Mouse (Mus musculus): ENCODE measurements at regions not wholly inside any gene's neighbourhood (a gene's known extent, or its start where the extent isn't known, plus 50 kb on each side); places are given as distances from the start of the nearest gene placed in this dataset.

DNA sequence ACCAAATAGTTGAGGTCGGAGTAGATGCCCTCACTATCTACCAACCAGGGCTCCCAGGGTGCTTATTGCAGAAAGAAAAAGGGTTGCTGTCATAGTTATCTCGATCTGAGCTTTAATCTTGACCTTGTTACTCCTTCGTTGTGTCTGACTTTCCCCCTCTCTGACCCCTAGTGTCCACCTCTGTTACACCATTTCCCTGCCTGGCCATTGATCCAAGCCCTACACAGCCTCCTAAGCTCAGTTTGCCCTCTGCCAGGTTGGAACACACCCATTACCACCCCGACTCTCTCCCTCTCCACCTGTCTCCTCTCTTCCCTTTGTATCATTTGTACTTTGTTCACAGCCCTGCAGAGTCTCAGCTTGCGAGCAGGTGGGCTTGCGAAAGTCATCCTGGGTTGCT lies 73.6 kb upstream of the Crhr1 start:
- no peak overlapping the region for H3K9ac ChIP-seq (replicated peaks; ENCODE audit: low read length)
- ATAC-seq, result no peak
- no peaks in the 10 kb centered on the region for H3K27me3 ChIP-seq (ENCODE audit: insufficient read depth, low read length)
- no peak overlapping the region for H3K4me2 ChIP-seq (ENCODE audit: low read depth, low read length)
- no peaks in the 10 kb centered on the region for H3K9me3 ChIP-seq (ENCODE audit: low read length)
- no peaks in the 10 kb centered on the region for H3K4me1 ChIP-seq (ENCODE audit: insufficient read depth, low read length)
- no peak for DNase-seq (ENCODE audit: low spot score)
- 77% methylated on average over 6 of the region's 6 CpGs for WGBS
- H3K36me3 ChIP-seq (ENCODE audit: insufficient read depth, low read length), result no peaks in the 10 kb centered on the region
- TF ChIP-seq CTCF (IDR thresholded peaks at IDR 0.05; ENCODE audit: low read depth), result no peak
- no peak overlapping the region for H3K4me3 ChIP-seq (ENCODE audit: low read length)
- H3K27ac ChIP-seq, result no peak overlapping the region

GRCm38 (mm10) chr11:104061361-104061760 lies 71.3 kb upstream of the Crhr1 start:
- Histone ChIP-seq H3K4me1 (ENCODE audit: insufficient read depth, low read length) (no peaks in the 10 kb centered on the region), H3K4me3 (ENCODE audit: low read length) (no peak overlapping the region), H3K9me3 (ENCODE audit: low read length) (no peaks in the 10 kb centered on the region), H3K36me3 (ENCODE audit: insufficient read depth, low read length) (no peaks in the 10 kb centered on the region), H3K27me3 (ENCODE audit: insufficient read depth, low read length) (no peaks in the 10 kb centered on the region), H3K4me2 (ENCODE audit: low read depth, low read length) (no peak overlapping the region), H3K27ac (no peak overlapping the region), H3K9ac (replicated peaks; ENCODE audit: low read length) (no peak overlapping the region)
- ATAC-seq, result no peak
- no peak for TF ChIP-seq CTCF (IDR thresholded peaks at IDR 0.05; ENCODE audit: low read depth)
- 71% methylated on average over 6 of the region's 6 CpGs for WGBS
- DNase-seq (ENCODE audit: low spot score), result no peak

- Histone ChIP-seq H3K27ac (no peak overlapping the region), H3K4me3 (ENCODE audit: low read length) (no peak overlapping the region), H3K4me2 (ENCODE audit: low read depth, low read length) (no peak overlapping the region), H3K9ac (replicated peaks; ENCODE audit: low read length) (no peak overlapping the region), H3K9me3 (ENCODE audit: low read length) (no peaks in the 10 kb centered on the region), H3K36me3 (ENCODE audit: insufficient read depth, low read length) (no peaks in the 10 kb centered on the region), H3K4me1 (ENCODE audit: insufficient read depth, low read length) (no peaks in the 10 kb centered on the region), H3K27me3 (ENCODE audit: insufficient read depth, low read length) (no peaks in the 10 kb centered on the region)
- WGBS, result 78% methylated on average over 5 of the region's 5 CpGs
- no peak for ATAC-seq
- DNase-seq (ENCODE audit: low spot score), result no peak
- TF ChIP-seq CTCF (IDR thresholded peaks at IDR 0.05; ENCODE audit: low read depth), result no peak
These were observed 67.5 kb upstream of the Crhr1 start for GRCm38 (mm10) chr11:104065181-104065580.

DNA sequence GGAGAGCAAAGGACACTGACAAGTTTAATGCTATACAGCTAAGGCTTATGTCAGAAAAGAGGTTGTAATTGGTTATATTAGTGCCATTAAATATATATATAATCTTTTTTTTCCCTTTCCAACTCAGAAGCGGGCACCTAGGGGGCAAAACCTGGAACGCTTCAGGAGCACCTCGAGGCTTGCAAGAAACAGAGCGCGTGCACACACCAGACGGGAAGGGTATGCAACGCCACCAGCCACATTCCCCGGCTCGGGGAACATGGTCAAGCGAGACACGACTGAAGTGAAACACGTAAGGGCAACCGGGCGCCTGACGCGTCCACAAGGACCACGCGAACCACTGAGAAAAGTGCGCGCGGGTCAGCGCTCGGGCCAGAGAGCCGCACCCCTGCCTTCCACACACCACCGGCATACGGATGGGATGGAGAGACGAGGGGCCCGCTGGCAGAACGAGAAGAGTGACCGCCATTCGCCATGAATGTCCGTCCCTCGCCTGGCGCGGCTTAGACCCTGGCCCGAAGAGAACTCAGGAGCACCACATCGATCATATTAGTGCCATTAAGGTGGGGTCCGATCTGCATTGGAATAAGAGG lies 60.0 kb upstream of the Crhr1 start:
- DNase-seq (ENCODE audit: low spot score) (no peak), ATAC-seq (no peak)
- Histone ChIP-seq H3K9ac (replicated peaks; ENCODE audit: low read length) (no peak overlapping the region), H3K27me3 (ENCODE audit: insufficient read depth, low read length) (no peaks in the 10 kb centered on the region), H3K4me2 (ENCODE audit: low read depth, low read length) (no peak overlapping the region), H3K4me1 (ENCODE audit: insufficient read depth, low read length) (no peaks in the 10 kb centered on the region), H3K27ac (no peak overlapping the region), H3K36me3 (ENCODE audit: insufficient read depth, low read length) (no peaks in the 10 kb centered on the region), H3K4me3 (ENCODE audit: low read length) (no peak overlapping the region), H3K9me3 (ENCODE audit: low read length) (no peaks in the 10 kb centered on the region)
- TF ChIP-seq CTCF (IDR thresholded peaks at IDR 0.05; ENCODE audit: low read depth), result no peak
- WGBS, result 94% methylated on average over 38 of the region's 38 CpGs

DNA sequence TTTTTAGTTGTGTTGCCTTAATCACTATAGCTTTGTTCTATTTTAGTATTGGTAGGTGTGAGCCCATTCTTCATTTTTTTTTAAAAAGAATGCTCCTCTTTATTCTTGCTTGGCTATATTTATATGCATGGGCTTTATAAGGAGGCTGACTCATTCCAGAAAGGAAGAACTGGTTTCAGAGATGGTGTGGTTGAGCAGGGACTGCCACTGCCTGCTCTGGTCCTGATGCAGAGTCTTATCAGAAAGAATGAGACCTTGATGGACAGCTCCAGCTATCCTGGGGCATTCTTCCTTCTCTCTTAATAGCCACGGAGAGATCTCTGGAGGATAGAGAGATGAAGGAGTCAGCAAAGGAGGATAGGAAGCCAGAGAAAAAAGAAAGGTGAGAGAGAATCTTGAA lies 57.9 kb upstream of the Crhr1 start:
- Histone ChIP-seq H3K36me3 (ENCODE audit: insufficient read depth, low read length) (no peaks in the 10 kb centered on the region), H3K4me1 (ENCODE audit: insufficient read depth, low read length) (no peaks in the 10 kb centered on the region), H3K27me3 (ENCODE audit: insufficient read depth, low read length) (no peaks in the 10 kb centered on the region), H3K4me2 (ENCODE audit: low read depth, low read length) (no peak overlapping the region), H3K9me3 (ENCODE audit: low read length) (no peaks in the 10 kb centered on the region), H3K27ac (no peak overlapping the region), H3K4me3 (ENCODE audit: low read length) (no peak overlapping the region), H3K9ac (replicated peaks; ENCODE audit: low read length) (no peak overlapping the region)
- WGBS, result 50% methylated on average over 1 of the region's 1 CpGs
- DNase-seq (ENCODE audit: low spot score) (no peak), ATAC-seq (no peak)
- no peak for TF ChIP-seq CTCF (IDR thresholded peaks at IDR 0.05; ENCODE audit: low read depth)

- Histone ChIP-seq H3K27ac (no peak overlapping the region), H3K4me3 (ENCODE audit: low read length) (no peak overlapping the region), H3K9me3 (ENCODE audit: low read length) (no peaks in the 10 kb centered on the region), H3K4me1 (ENCODE audit: insufficient read depth, low read length) (no peaks in the 10 kb centered on the region), H3K36me3 (ENCODE audit: insufficient read depth, low read length) (no peaks in the 10 kb centered on the region), H3K27me3 (ENCODE audit: insufficient read depth, low read length) (no peaks in the 10 kb centered on the region), H3K9ac (replicated peaks; ENCODE audit: low read length) (no peak overlapping the region), H3K4me2 (ENCODE audit: low read depth, low read length) (no peak overlapping the region)
- TF ChIP-seq CTCF (IDR thresholded peaks at IDR 0.05; ENCODE audit: low read depth), result no peak
- WGBS, result 51% methylated on average over 10 of the region's 10 CpGs
- DNase-seq (ENCODE audit: low spot score), result peak; percentile 7
- ATAC-seq, result no peak
These were observed 57.3 kb upstream of the Crhr1 start for GRCm38 (mm10) chr11:104075394-104075793.

- H3K27ac ChIP-seq, result no peak overlapping the region
- no peaks in the 10 kb centered on the region for H3K27me3 ChIP-seq (ENCODE audit: insufficient read depth, low read length)
- H3K9ac ChIP-seq (replicated peaks; ENCODE audit: low read length), result no peak overlapping the region
- no peaks in the 10 kb centered on the region for H3K36me3 ChIP-seq (ENCODE audit: insufficient read depth, low read length)
- H3K9me3 ChIP-seq (ENCODE audit: low read length), result no peaks in the 10 kb centered on the region
- no peak overlapping the region for H3K4me3 ChIP-seq (ENCODE audit: low read length)
- no peak for ATAC-seq
- H3K4me1 ChIP-seq (ENCODE audit: insufficient read depth, low read length), result no peaks in the 10 kb centered on the region
- no peak for TF ChIP-seq CTCF (IDR thresholded peaks at IDR 0.05; ENCODE audit: low read depth)
- 89% methylated on average over 3 of the region's 3 CpGs for WGBS
- DNase-seq (ENCODE audit: low spot score), result no peak
- no peak overlapping the region for H3K4me2 ChIP-seq (ENCODE audit: low read depth, low read length)
These were observed 50.6 kb upstream of the Crhr1 start for GRCm38 (mm10) chr11:104082083-104082482.
